Mouse (Mus musculus): ENCODE measurements around the gene Wwox.

DNA sequence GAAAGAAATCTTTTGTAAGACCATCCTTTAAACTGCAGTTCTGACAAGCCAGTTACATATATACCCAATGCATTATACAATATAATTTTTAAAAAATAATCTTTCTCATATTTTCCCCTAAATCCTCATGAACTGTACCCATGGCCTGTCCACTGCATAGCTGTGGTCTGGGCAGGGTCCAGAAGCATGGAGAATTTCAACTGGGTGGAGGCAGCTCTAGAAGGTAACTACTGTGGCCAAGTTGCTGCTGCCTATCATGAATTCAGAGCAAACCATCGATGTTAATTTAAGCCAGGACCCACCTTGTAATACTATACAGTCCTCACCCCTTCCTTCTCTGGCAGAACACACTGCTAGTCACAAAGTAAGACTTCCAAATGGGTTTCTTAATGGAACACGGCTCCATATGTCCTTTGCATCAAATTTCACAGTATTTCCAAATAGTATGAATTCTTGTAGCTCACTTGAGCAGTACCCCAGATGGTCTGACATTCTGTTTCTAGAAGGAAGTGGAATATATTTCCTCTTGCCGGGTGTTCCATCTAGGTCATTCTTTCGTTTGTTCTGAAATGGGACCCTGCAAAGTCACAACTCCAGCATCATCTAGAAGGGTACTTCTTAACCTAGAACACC, 255.2 kb downstream of the Wwox start:
- TF ChIP-seq CTCF (IDR thresholded peaks at IDR 0.05; ENCODE audit: control insufficient read depth, insufficient read depth, insufficient replicate concordance, low read depth, low read length) (no peak), POLR2A (IDR thresholded peaks at IDR 0.05; ENCODE audit: control insufficient read depth, low read depth, low read length) (no peak)
